Mouse (Mus musculus) small intestine, adult 2 months (tissue): ENCODE measurements around the gene Emx1.

Source experiments
- CTCF ChIP-seq: fragments of 200-500 bp; IDR thresholded peaks from 2 replicates; pipeline ENCODE4 v1.5.1; 2012; ENCODE audit warnings: low read depth, mild to moderate bottlenecking, control low read depth, inconsistent platforms, low read length, moderate library complexity, mixed read lengths; ENCODE audit not compliant: insufficient replicate concordance, insufficient read length; ENCODE audit errors: extremely low read depth
- POLR2A ChIP-seq: fragments of 200-500 bp; IDR thresholded peaks from 2 replicates; pipeline ENCODE4 v1.6.1; 2012; ENCODE audit warnings: low read depth, mild to moderate bottlenecking, control low read depth, inconsistent platforms, low read length, moderate library complexity

DNA sequence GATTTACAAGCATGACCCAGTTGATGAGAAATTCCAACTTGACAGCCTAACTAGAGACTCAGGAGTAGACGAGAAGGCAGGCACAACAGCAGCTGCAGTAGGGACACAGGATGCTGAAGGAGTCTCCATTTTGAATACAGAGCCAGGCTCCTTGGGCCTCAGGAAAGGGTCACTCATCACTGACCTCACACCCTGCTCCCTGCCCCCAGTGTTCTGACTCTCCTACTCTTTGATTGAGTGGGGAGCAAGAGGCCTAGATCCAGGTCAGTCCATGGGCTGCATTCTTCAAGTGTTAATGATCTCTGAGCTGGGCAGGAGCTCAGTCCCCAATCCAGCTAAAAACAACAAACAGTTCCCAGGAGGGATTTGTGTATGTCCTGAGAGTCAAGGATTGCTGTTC, 23.4 kb downstream of the Emx1 start:
- TF ChIP-seq POLR2A (no peak), CTCF (no peak)
